Mouse (Mus musculus) heart, adult 18-20 months (tissue): ENCODE measurements at regions not wholly inside any gene's neighbourhood (a gene's known extent, or its start where the extent isn't known, plus 50 kb on each side); places are given as distances from the start of the nearest gene placed in this dataset.
A peak's percentile ranks its signal among the peaks of the same experiment; 100 is the strongest.

Experiments used
- DNase-seq, 2 experiments: peaks; one replicate each; pipeline ENCODE4 v3.0.0; 2021 to 2022; ENCODE audit warnings: mixed read lengths in 1 of 2

- peak in 1 of 2 experiments; percentile 13 for DNase-seq
These were observed 858.5 kb downstream of the Zfp704 start for GRCm38 (mm10) chr3:8751356-8751755.

- DNase-seq = no peak
These were observed 859.0 kb downstream of the Zfp704 start for GRCm38 (mm10) chr3:8750858-8751257.

- DNase-seq = no peak
These were observed 859.7 kb downstream of the Zfp704 start for GRCm38 (mm10) chr3:8750162-8750561.

- DNase-seq = no peak
These were observed 862.7 kb downstream of the Zfp704 start for GRCm38 (mm10) chr3:8747201-8747600.

- no peak for DNase-seq
These were observed 863.2 kb downstream of the Zfp704 start for GRCm38 (mm10) chr3:8746677-8747076.

GRCm38 (mm10) chr3:8746037-8746436 lies 863.8 kb downstream of the Zfp704 start:
- no peak for DNase-seq

- no peak for DNase-seq
These were observed 865.0 kb downstream of the Zfp704 start for GRCm38 (mm10) chr3:8744857-8745256.

- no peak for DNase-seq
These were observed 866.2 kb downstream of the Zfp704 start for GRCm38 (mm10) chr3:8743650-8744049.

GRCm38 (mm10) chr3:8741266-8742023 lies 868.4 kb downstream of the Zfp704 start:
- DNase-seq = no peak

- DNase-seq = no peak
These were observed 869.2 kb downstream of the Zfp704 start for GRCm38 (mm10) chr3:8740710-8741109.

GRCm38 (mm10) chr3:8739299-8739698 lies 870.6 kb downstream of the Zfp704 start:
- DNase-seq = no peak

- peak in 1 of 2 experiments; percentile 27 for DNase-seq
These were observed 873.5 kb downstream of the Zfp704 start for GRCm38 (mm10) chr3:8736239-8736953.

GRCm38 (mm10) chr3:8734096-8734495 lies 875.8 kb downstream of the Zfp704 start:
- no peak for DNase-seq

GRCm38 (mm10) chr3:8731398-8731797 lies 878.5 kb downstream of the Zfp704 start:
- no peak for DNase-seq

- DNase-seq = no peak
These were observed 888.0 kb downstream of the Zfp704 start for GRCm38 (mm10) chr3:8721628-8722594.

GRCm38 (mm10) chr3:8720586-8721100 lies 889.2 kb downstream of the Zfp704 start:
- DNase-seq = peak in 1 of 2 experiments; percentile 32

GRCm38 (mm10) chr3:8718206-8718605 lies 891.7 kb downstream of the Zfp704 start:
- DNase-seq = no peak

- peak; percentile 31 to 38 for DNase-seq
These were observed 892.5 kb downstream of the Zfp704 start for GRCm38 (mm10) chr3:8717334-8717812.
